Mouse (Mus musculus): Measurements from ENCODE around the gene Gm42372. TPM values are rescaled to one million over a fixed set of nuclear protein-coding genes. Genes with fewer than 3 reads are reported as not detected.

Gm42372 gene
- polyA plus RNA-seq, 1 experiment, result 2.3 TPM

GRCm38 (mm10) chr7:16991681-16992450, 9.0 kb downstream of the Gm42372 start:
- DNase-seq, result no peak
- Histone ChIP-seq H3K4me3 (ENCODE audit: control insufficient read depth, insufficient read depth, low read length) (no peak overlapping the region), H3K27ac (ENCODE audit: control insufficient read depth, insufficient read depth, low read length) (no peak overlapping the region), H3K4me1 (replicated peaks; ENCODE audit: control insufficient read depth, insufficient read depth, low read length) (peaks cover 38% of the 10 kb centered on the region), H3K36me3 (ENCODE audit: control insufficient read depth, insufficient read depth, low read length) (no peaks in the 10 kb centered on the region), H3K27me3 (ENCODE audit: control insufficient read depth, insufficient read depth, low read length) (no peaks in the 10 kb centered on the region; the same call in 1 of the 2 replicates)
- WGBS, result 69% methylated on average over 18 of the region's 18 CpGs
- TF ChIP-seq POLR2A (IDR thresholded peaks at IDR 0.05; ENCODE audit: control insufficient read depth, extremely low read depth, insufficient read depth, low read length, poor library complexity) (no peak), CTCF (IDR thresholded peaks at IDR 0.05; ENCODE audit: borderline replicate concordance, control insufficient read depth, extremely low read depth, insufficient read depth, low read length, poor library complexity) (no peak)

GRCm38 (mm10) chr7:16992451-16992807, 9.5 kb downstream of the Gm42372 start, which contains the start of gene Ccdc8:
Gene Ccdc8 (plus strand): TSS chr7:16992708.
- no peaks in the 10 kb centered on the region for H3K36me3 ChIP-seq (ENCODE audit: control insufficient read depth, insufficient read depth, low read length)
- no peak within 1 kb of the TSS for H3K4me3 ChIP-seq (ENCODE audit: control insufficient read depth, insufficient read depth, low read length)
- H3K27me3 ChIP-seq (ENCODE audit: control insufficient read depth, insufficient read depth, low read length), result no peaks in the 10 kb centered on the region; the same call in 1 of the 2 replicates
- H3K4me1 ChIP-seq (replicated peaks; ENCODE audit: control insufficient read depth, insufficient read depth, low read length), result peaks cover 38% of the 10 kb centered on the region
- no peak for DNase-seq
- TF ChIP-seq POLR2A (IDR thresholded peaks at IDR 0.05; ENCODE audit: control insufficient read depth, extremely low read depth, insufficient read depth, low read length, poor library complexity), result no peak
- TF ChIP-seq CTCF (IDR thresholded peaks at IDR 0.05; ENCODE audit: borderline replicate concordance, control insufficient read depth, extremely low read depth, insufficient read depth, low read length, poor library complexity), result no peak
- H3K27ac ChIP-seq (ENCODE audit: control insufficient read depth, insufficient read depth, low read length), result no peak within 1 kb of the TSS
- 98% methylated on average over 5 of the region's 5 CpGs for WGBS

GRCm38 (mm10) chr7:16993651-16994399, 10.9 kb downstream of the Gm42372 start:
- TF ChIP-seq POLR2A (IDR thresholded peaks at IDR 0.05; ENCODE audit: control insufficient read depth, extremely low read depth, insufficient read depth, low read length, poor library complexity) (no peak), CTCF (IDR thresholded peaks at IDR 0.05; ENCODE audit: borderline replicate concordance, control insufficient read depth, extremely low read depth, insufficient read depth, low read length, poor library complexity) (no peak)
- peak overlapping the region; percentile 10; the same call in 1 of the 2 replicates for H3K4me3 ChIP-seq (ENCODE audit: control insufficient read depth, insufficient read depth, low read length)
- no peak overlapping the region for H3K27ac ChIP-seq (ENCODE audit: control insufficient read depth, insufficient read depth, low read length)
- DNase-seq, result no peak
- peaks cover 34% of the 10 kb centered on the region for H3K4me1 ChIP-seq (replicated peaks; ENCODE audit: control insufficient read depth, insufficient read depth, low read length)
- H3K36me3 ChIP-seq (ENCODE audit: control insufficient read depth, insufficient read depth, low read length), result no peaks in the 10 kb centered on the region
- WGBS, result 23% methylated on average over 27 of the region's 27 CpGs
- no peaks in the 10 kb centered on the region; the same call in 1 of the 2 replicates for H3K27me3 ChIP-seq (ENCODE audit: control insufficient read depth, insufficient read depth, low read length)

GRCm38 (mm10) chr7:16994400-16994799, 11.5 kb downstream of the Gm42372 start:
- no peaks in the 10 kb centered on the region; the same call in 1 of the 2 replicates for H3K27me3 ChIP-seq (ENCODE audit: control insufficient read depth, insufficient read depth, low read length)
- H3K36me3 ChIP-seq (ENCODE audit: control insufficient read depth, insufficient read depth, low read length), result no peaks in the 10 kb centered on the region
- 40% methylated on average over 20 of the region's 20 CpGs for WGBS
- peaks cover 33% of the 10 kb centered on the region for H3K4me1 ChIP-seq (replicated peaks; ENCODE audit: control insufficient read depth, insufficient read depth, low read length)
- no peak for TF ChIP-seq CTCF (IDR thresholded peaks at IDR 0.05; ENCODE audit: borderline replicate concordance, control insufficient read depth, extremely low read depth, insufficient read depth, low read length, poor library complexity)
- TF ChIP-seq POLR2A (IDR thresholded peaks at IDR 0.05; ENCODE audit: control insufficient read depth, extremely low read depth, insufficient read depth, low read length, poor library complexity), result no peak
- H3K27ac ChIP-seq (ENCODE audit: control insufficient read depth, insufficient read depth, low read length), result no peak overlapping the region
- H3K4me3 ChIP-seq (ENCODE audit: control insufficient read depth, insufficient read depth, low read length), result no peak overlapping the region
- DNase-seq, result no peak

- Histone ChIP-seq H3K27me3 (ENCODE audit: control insufficient read depth, insufficient read depth, low read length) (no peaks in the 10 kb centered on the region; the same call in 1 of the 2 replicates), H3K27ac (ENCODE audit: control insufficient read depth, insufficient read depth, low read length) (no peak overlapping the region), H3K4me3 (ENCODE audit: control insufficient read depth, insufficient read depth, low read length) (no peak overlapping the region), H3K4me1 (replicated peaks; ENCODE audit: control insufficient read depth, insufficient read depth, low read length) (peaks cover 24% of the 10 kb centered on the region), H3K36me3 (ENCODE audit: control insufficient read depth, insufficient read depth, low read length) (no peaks in the 10 kb centered on the region)
- no peak for DNase-seq
- TF ChIP-seq CTCF (IDR thresholded peaks at IDR 0.05; ENCODE audit: borderline replicate concordance, control insufficient read depth, extremely low read depth, insufficient read depth, low read length, poor library complexity) (no peak), POLR2A (IDR thresholded peaks at IDR 0.05; ENCODE audit: control insufficient read depth, extremely low read depth, insufficient read depth, low read length, poor library complexity) (no peak)
- WGBS, result 71% methylated on average over 4 of the region's 4 CpGs
Observed at GRCm38 (mm10) chr7:16995345-16995744, 12.5 kb downstream of the Gm42372 start.

- no peaks in the 10 kb centered on the region; the same call in 1 of the 2 replicates for H3K27me3 ChIP-seq (ENCODE audit: control insufficient read depth, insufficient read depth, low read length)
- no peaks in the 10 kb centered on the region for H3K36me3 ChIP-seq (ENCODE audit: control insufficient read depth, insufficient read depth, low read length)
- H3K27ac ChIP-seq (ENCODE audit: control insufficient read depth, insufficient read depth, low read length), result no peak overlapping the region
- TF ChIP-seq CTCF (IDR thresholded peaks at IDR 0.05; ENCODE audit: borderline replicate concordance, control insufficient read depth, extremely low read depth, insufficient read depth, low read length, poor library complexity) (no peak), POLR2A (IDR thresholded peaks at IDR 0.05; ENCODE audit: control insufficient read depth, extremely low read depth, insufficient read depth, low read length, poor library complexity) (no peak)
- WGBS, result 86% methylated on average over 4 of the region's 4 CpGs
- no peak overlapping the region for H3K4me3 ChIP-seq (ENCODE audit: control insufficient read depth, insufficient read depth, low read length)
- peaks cover 4% of the 10 kb centered on the region; the same call in 1 of the 2 replicates for H3K4me1 ChIP-seq (replicated peaks; ENCODE audit: control insufficient read depth, insufficient read depth, low read length)
- DNase-seq, result no peak
Observed at GRCm38 (mm10) chr7:16999233-16999632, 16.3 kb downstream of the Gm42372 start.

Measured in thymus, adult 2 months (tissue).